In the genomic region with DNA sequence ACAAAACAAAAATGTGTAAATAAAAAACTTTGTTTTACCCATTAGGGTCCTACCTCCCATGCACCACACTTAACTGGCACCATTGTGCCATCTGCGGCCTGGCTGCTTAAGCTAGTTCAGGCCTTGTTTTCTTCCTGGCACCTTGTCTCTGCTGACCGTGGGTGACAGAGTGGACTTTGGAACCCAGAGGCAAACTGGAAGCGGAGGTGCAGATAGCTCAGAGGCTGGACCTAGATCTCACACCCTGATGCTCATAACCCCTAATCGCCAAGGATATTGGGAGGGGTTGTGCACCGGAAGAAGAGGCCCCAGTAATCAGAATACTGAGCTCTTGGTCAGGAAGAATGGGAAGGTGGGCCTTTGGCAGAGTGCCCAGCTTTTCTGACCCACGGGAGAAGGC, we compare ENCODE assay signal across 21 mouse cellular contexts. TPM values are rescaled to one million over a fixed set of nuclear protein-coding genes. Genes with fewer than 3 reads are reported as not detected.
DNase-seq lines count a peak whose midpoint lies in the region; ATAC-seq and TF ChIP-seq lines count a peak whose summit lies in the region.
"Had no signal": no experiment of that assay in that cellular context is flagged by ENCODE, and none has a peak within 500 bp of the region (broad histone marks: within the 10 kb centered on the region; RNA-seq: fewer than 3 reads in every experiment).

No protein-coding gene starts in this region.

- no peaks in the 10 kb centered on the region for H3K79me2 ChIP-seq in liver, adult 2 months (ENCODE audit: control insufficient read depth, insufficient read depth, low read length)

- no peaks in the 10 kb centered on the region for H3K9me3 ChIP-seq in embryonic facial prominence, embryonic 12.5 days
- H3K9me3 ChIP-seq in embryonic facial prominence, embryonic 10.5 days = no peaks in the 10 kb centered on the region
- no peaks in the 10 kb centered on the region for H3K9me3 ChIP-seq in liver, postnatal 0 days (ENCODE audit: low read length)
- no peaks in the 10 kb centered on the region for H3K9me3 ChIP-seq in intestine, embryonic 16.5 days (ENCODE audit: control insufficient read depth, low read length)
- no peaks in the 10 kb centered on the region for H3K9me3 ChIP-seq in stomach, postnatal 0 days (ENCODE audit: control insufficient read depth, low read length)
- H3K9me3 ChIP-seq: forebrain, embryonic 12.5 days; G1E; heart, embryonic 15.5 days had no signal

- DNase-seq in embryonic facial prominence, embryonic 10.5 days (ENCODE audit: low spot score) = no peak
- DNase-seq in liver, adult 2 months (ENCODE audit: extremely low read depth, low read depth, low spot score) = peak; percentile 87
- DNase-seq in liver, postnatal 0 days = no peak
- DNase-seq in stomach, postnatal 0 days (ENCODE audit: low spot score) = peak; percentile 61
- DNase-seq in ovary, postnatal 36 days (ENCODE audit: low spot score) = no peak
- DNase-seq: adrenal gland, adult 8-10 months; adrenal gland, postnatal 36 days; B cell, adult 2 months; cerebellum, adult 2 months; cerebellum, postnatal 10 days; gastrocnemius, postnatal 10 days; heart, adult 2 months had no signal

- no peak for ATAC-seq in embryonic facial prominence, embryonic 12.5 days (ENCODE audit: insufficient number of reproducible peaks, insufficient read depth, low FRiP score, low TSS enrichment)
- no peak for ATAC-seq in liver, postnatal 0 days
- peak; percentile 87 for ATAC-seq in intestine, embryonic 16.5 days
- peak; percentile 52 for ATAC-seq in stomach, postnatal 0 days (ENCODE audit: low FRiP score, low TSS enrichment)
- ATAC-seq: CD4-positive, CD25-positive, alpha-beta regulatory T cell, adult 4 months; forebrain, embryonic 16.5 days had no signal

- no peak for TF ChIP-seq POLR2A in liver, adult 2 months (IDR thresholded peaks at IDR 0.05; ENCODE audit: extremely low read depth, insufficient read depth, low read length)

- H3K27me3 ChIP-seq in embryonic facial prominence, embryonic 12.5 days = no peaks in the 10 kb centered on the region
- no peaks in the 10 kb centered on the region; the same call in 1 of the 2 replicates for H3K27me3 ChIP-seq in embryonic facial prominence, embryonic 10.5 days (replicated peaks; ENCODE audit: low read depth, poor library complexity, severe bottlenecking)
- H3K27me3 ChIP-seq in liver, adult 2 months (ENCODE audit: control insufficient read depth, insufficient read depth, low read length) = no peaks in the 10 kb centered on the region
- H3K27me3 ChIP-seq in liver, postnatal 0 days (ENCODE audit: insufficient read depth, low read length) = no peaks in the 10 kb centered on the region
- H3K27me3 ChIP-seq in intestine, embryonic 16.5 days (replicated peaks; ENCODE audit: control insufficient read depth, insufficient read depth, low read length) = no peaks in the 10 kb centered on the region
- H3K27me3 ChIP-seq in stomach, postnatal 0 days (ENCODE audit: control insufficient read depth, insufficient read depth, low read length) = no peaks in the 10 kb centered on the region
- H3K27me3 ChIP-seq: heart, embryonic 15.5 days had no signal

- no peak for TF ChIP-seq EP300 in liver, postnatal 0 days (IDR thresholded peaks at IDR 0.05; ENCODE audit: low read depth)
- no peak for TF ChIP-seq EP300 in stomach, postnatal 0 days (optimal IDR thresholded peaks at IDR 0.05)

- H3K4me3 ChIP-seq in embryonic facial prominence, embryonic 12.5 days = no peak overlapping the region
- no peak overlapping the region for H3K4me3 ChIP-seq in embryonic facial prominence, embryonic 10.5 days
- no peak overlapping the region for H3K4me3 ChIP-seq in liver, adult 2 months (ENCODE audit: insufficient read depth, low read depth, low read length)
- no peak overlapping the region for H3K4me3 ChIP-seq in liver, postnatal 0 days (ENCODE audit: low read depth, low read length)
- H3K4me3 ChIP-seq in intestine, embryonic 16.5 days (ENCODE audit: low read length) = no peak overlapping the region
- H3K4me3 ChIP-seq in stomach, postnatal 0 days (ENCODE audit: low read depth, low read length) = no peak overlapping the region
- H3K4me3 ChIP-seq: forebrain, embryonic 12.5 days; heart, adult 2 months; heart, embryonic 15.5 days had no signal

- 0 out of 2 replicates have a peak overlapping the region, but pooled peaks have one; percentile 11 for H3K27ac ChIP-seq in embryonic facial prominence, embryonic 12.5 days
- H3K27ac ChIP-seq in embryonic facial prominence, embryonic 10.5 days (replicated peaks) = no peak overlapping the region
- H3K27ac ChIP-seq in liver, adult 2 months (replicated peaks; ENCODE audit: insufficient read depth, low read depth, low read length) = 0 out of 2 replicates have a peak overlapping the region, but pooled peaks have one; percentile 4
- no peak overlapping the region for H3K27ac ChIP-seq in liver, postnatal 0 days (ENCODE audit: low read depth)
- H3K27ac ChIP-seq in intestine, embryonic 16.5 days (ENCODE audit: low read length) = 0 out of 2 replicates have a peak overlapping the region, but pooled peaks have one; percentile 28
- H3K27ac ChIP-seq in stomach, postnatal 0 days (replicated peaks) = peak overlapping the region; percentile 41
- H3K27ac ChIP-seq: forebrain, embryonic 12.5 days; heart, adult 2 months; heart, embryonic 15.5 days had no signal

- TF ChIP-seq CTCF in liver, adult 2 months (IDR thresholded peaks at IDR 0.05; ENCODE audit: low read depth, low read length) = no peak
- no peak for TF ChIP-seq CTCF in liver, postnatal 0 days (IDR thresholded peaks at IDR 0.05; ENCODE audit: low read depth)
- no peak for TF ChIP-seq CTCF in stomach, postnatal 0 days (IDR thresholded peaks at IDR 0.05; ENCODE audit: low read depth)

- peaks cover 5% of the 10 kb centered on the region; the same call in 1 of the 2 replicates for H3K4me1 ChIP-seq in embryonic facial prominence, embryonic 12.5 days
- peaks cover 16% of the 10 kb centered on the region for H3K4me1 ChIP-seq in embryonic facial prominence, embryonic 10.5 days
- H3K4me1 ChIP-seq in liver, adult 2 months (ENCODE audit: control insufficient read depth, insufficient read depth, low read length) = peaks cover 4% of the 10 kb centered on the region
- H3K4me1 ChIP-seq in liver, postnatal 0 days (ENCODE audit: insufficient read depth) = peaks cover 4% of the 10 kb centered on the region; the same call in 1 of the 2 replicates
- H3K4me1 ChIP-seq in intestine, embryonic 16.5 days (ENCODE audit: control insufficient read depth, insufficient read depth, low read length) = peaks cover 9% of the 10 kb centered on the region
- no peaks in the 10 kb centered on the region for H3K4me1 ChIP-seq in stomach, postnatal 0 days (replicated peaks; ENCODE audit: control insufficient read depth, insufficient read depth)

- H3K9ac ChIP-seq in embryonic facial prominence, embryonic 12.5 days = no peak overlapping the region
- no peak overlapping the region for H3K9ac ChIP-seq in liver, adult 2 months (ENCODE audit: low read depth, low read length)
- H3K9ac ChIP-seq in liver, postnatal 0 days (replicated peaks) = no peak overlapping the region
- H3K9ac ChIP-seq in intestine, embryonic 16.5 days (ENCODE audit: low read depth, low read length) = no peak overlapping the region
- H3K9ac ChIP-seq in stomach, postnatal 0 days (ENCODE audit: low read length) = no peak overlapping the region
- H3K9ac ChIP-seq: forebrain, embryonic 12.5 days; heart, embryonic 15.5 days had no signal

- WGBS in embryonic facial prominence, embryonic 12.5 days = 78% methylated on average over 6 of the region's 6 CpGs
- WGBS in embryonic facial prominence, embryonic 10.5 days = 85% methylated on average over 6 of the region's 6 CpGs
- 15% methylated on average over 6 of the region's 6 CpGs for WGBS in liver, adult 2 months
- 44% methylated on average over 6 of the region's 6 CpGs for WGBS in liver, postnatal 0 days (ENCODE audit: insufficient replicate concordance)
- WGBS in intestine, embryonic 16.5 days = 54% methylated on average over 6 of the region's 6 CpGs
- WGBS in stomach, postnatal 0 days = 58% methylated on average over 6 of the region's 6 CpGs

- no peaks in the 10 kb centered on the region for H3K36me3 ChIP-seq in embryonic facial prominence, embryonic 12.5 days
- H3K36me3 ChIP-seq in embryonic facial prominence, embryonic 10.5 days (replicated peaks) = no peaks in the 10 kb centered on the region
- no peaks in the 10 kb centered on the region for H3K36me3 ChIP-seq in liver, adult 2 months (ENCODE audit: control insufficient read depth, insufficient read depth, low read length)
- H3K36me3 ChIP-seq in liver, postnatal 0 days (replicated peaks; ENCODE audit: insufficient read depth, low read length) = no peaks in the 10 kb centered on the region
- no peaks in the 10 kb centered on the region for H3K36me3 ChIP-seq in intestine, embryonic 16.5 days (ENCODE audit: control insufficient read depth, insufficient read depth, low read length)
- H3K36me3 ChIP-seq in stomach, postnatal 0 days (ENCODE audit: control insufficient read depth, insufficient read depth, low read length) = no peaks in the 10 kb centered on the region
- H3K36me3 ChIP-seq: forebrain, embryonic 12.5 days; G1E; heart, embryonic 15.5 days had no signal

- H3K4me2 ChIP-seq in embryonic facial prominence, embryonic 12.5 days (replicated peaks) = no peak overlapping the region
- H3K4me2 ChIP-seq in liver, postnatal 0 days (ENCODE audit: low read depth, low read length) = no peak overlapping the region
- H3K4me2 ChIP-seq in intestine, embryonic 16.5 days (ENCODE audit: low read depth, low read length) = no peak overlapping the region
- H3K4me2 ChIP-seq in stomach, postnatal 0 days (replicated peaks; ENCODE audit: low read depth) = no peak overlapping the region
- H3K4me2 ChIP-seq: forebrain, embryonic 12.5 days; heart, embryonic 11.5 days; heart, embryonic 15.5 days had no signal

RNA-seq across cellular contexts. Expression of a gene that starts 12.2 kb away (rescaled TPM):
- polyA plus RNA-seq in embryonic facial prominence, embryonic 12.5 days (2016; fragmentation: Nextera tagmentation; extraction: Ambion mirVana) = 0.61 and 0.65 TPM in 2 replicates
- 0.27 and 0.36 TPM in 2 replicates for polyA plus RNA-seq in embryonic facial prominence, embryonic 10.5 days (2016; fragmentation: Nextera tagmentation; extraction: Ambion mirVana)
- total RNA-seq in liver, adult 2 months (2014; rRNA removed) = 2.4 and 6.2 TPM in 2 replicates
- polyA plus RNA-seq in liver, adult 2 months (2012; rRNA removed) = 5.7 and 6.3 TPM in 2 replicates
- polyA plus RNA-seq in liver, postnatal 0 days (2015; fragmentation: Nextera tagmentation; extraction: Ambion mirVana) = 1.0 and 1.6 TPM in 2 replicates
- polyA plus RNA-seq in intestine, embryonic 16.5 days (2015; fragmentation: Nextera tagmentation; extraction: Ambion mirVana) = 3.7 and 4.6 TPM in 2 replicates
- 8.9 and 10.9 TPM in 2 replicates for polyA plus RNA-seq in stomach, postnatal 0 days (2015; fragmentation: Nextera tagmentation; extraction: Ambion mirVana)
- polyA plus RNA-seq: CD4-positive, CD25-positive, alpha-beta regulatory T cell, adult 4 months had no signal

RNA-seq across cellular contexts. Expression of a gene that starts 13.0 kb away (rescaled TPM):
- 0.25 and 0.41 TPM in 2 replicates for polyA plus RNA-seq in embryonic facial prominence, embryonic 12.5 days (2016; fragmentation: Nextera tagmentation; extraction: Ambion mirVana)
- polyA plus RNA-seq in embryonic facial prominence, embryonic 10.5 days (2016; fragmentation: Nextera tagmentation; extraction: Ambion mirVana) = 0.25 TPM in 1 of 2 replicates, not detected in the other
- total RNA-seq in liver, adult 2 months (2014; rRNA removed) = 12.2 and 16.2 TPM in 2 replicates
- polyA plus RNA-seq in liver, adult 2 months (2012; rRNA removed) = 11.7 and 12.2 TPM in 2 replicates
- polyA plus RNA-seq in liver, postnatal 0 days (2015; fragmentation: Nextera tagmentation; extraction: Ambion mirVana) = 7.5 and 7.8 TPM in 2 replicates
- 0.17 and 0.45 TPM in 2 replicates for polyA plus RNA-seq in intestine, embryonic 16.5 days (2015; fragmentation: Nextera tagmentation; extraction: Ambion mirVana)
- polyA plus RNA-seq in stomach, postnatal 0 days (2015; fragmentation: Nextera tagmentation; extraction: Ambion mirVana) = 0.24 and 0.45 TPM in 2 replicates
- total RNA-seq: adrenal gland, postnatal 36 days; G1E; gastrocnemius, postnatal 10 days; heart, adult 2 months; heart, postnatal 25 days had no signal
- polyA plus RNA-seq: CD4-positive, CD25-positive, alpha-beta regulatory T cell, adult 4 months; G1E had no signal

RNA-seq across cellular contexts. Expression of a gene that starts 23.8 kb away (rescaled TPM):
- 0.71 and 1.5 TPM in 2 replicates for polyA plus RNA-seq in embryonic facial prominence, embryonic 12.5 days (2016; fragmentation: Nextera tagmentation; extraction: Ambion mirVana)
- 0.41 and 0.81 TPM in 2 replicates for polyA plus RNA-seq in embryonic facial prominence, embryonic 10.5 days (2016; fragmentation: Nextera tagmentation; extraction: Ambion mirVana)
- 0.55 and 2.3 TPM in 2 replicates for total RNA-seq in liver, adult 2 months (2014; rRNA removed)
- 2.7 and 2.8 TPM in 2 replicates for polyA plus RNA-seq in liver, adult 2 months (2012; rRNA removed)
- polyA plus RNA-seq in liver, postnatal 0 days (2015; fragmentation: Nextera tagmentation; extraction: Ambion mirVana) = 1.5 TPM in 2 replicates
- 2.3 and 2.4 TPM in 2 replicates for polyA plus RNA-seq in intestine, embryonic 16.5 days (2015; fragmentation: Nextera tagmentation; extraction: Ambion mirVana)
- polyA plus RNA-seq in stomach, postnatal 0 days (2015; fragmentation: Nextera tagmentation; extraction: Ambion mirVana) = 5.4 and 6.7 TPM in 2 replicates
- total RNA-seq: G1E had no signal
- polyA plus RNA-seq: CD4-positive, CD25-positive, alpha-beta regulatory T cell, adult 4 months; forebrain, embryonic 16.5 days had no signal

RNA-seq across cellular contexts. Expression of a gene that starts 39.0 kb away (rescaled TPM):
- 1.7 and 1.9 TPM in 2 replicates for polyA plus RNA-seq in embryonic facial prominence, embryonic 12.5 days (2016; fragmentation: Nextera tagmentation; extraction: Ambion mirVana)
- polyA plus RNA-seq in embryonic facial prominence, embryonic 10.5 days (2016; fragmentation: Nextera tagmentation; extraction: Ambion mirVana) = 1.2 and 1.7 TPM in 2 replicates
- 0.54 TPM in 1 of 2 replicates, not detected in the other for total RNA-seq in liver, adult 2 months (2014; rRNA removed)
- polyA plus RNA-seq in liver, adult 2 months (2012; rRNA removed) = 0.65 and 0.71 TPM in 2 replicates
- 0.11 and 0.13 TPM in 2 replicates for polyA plus RNA-seq in liver, postnatal 0 days (2015; fragmentation: Nextera tagmentation; extraction: Ambion mirVana)
- polyA plus RNA-seq in intestine, embryonic 16.5 days (2015; fragmentation: Nextera tagmentation; extraction: Ambion mirVana) = 0.66 TPM in 2 replicates
- 0.17 and 0.22 TPM in 2 replicates for polyA plus RNA-seq in stomach, postnatal 0 days (2015; fragmentation: Nextera tagmentation; extraction: Ambion mirVana)
- total RNA-seq: G1E had no signal
- polyA plus RNA-seq: G1E had no signal

RNA-seq across cellular contexts. Expression of a gene that starts 55.5 kb away (rescaled TPM):
- 72.7 and 75.7 TPM in 2 replicates for polyA plus RNA-seq in embryonic facial prominence, embryonic 12.5 days (2016; fragmentation: Nextera tagmentation; extraction: Ambion mirVana)
- polyA plus RNA-seq in embryonic facial prominence, embryonic 10.5 days (2016; fragmentation: Nextera tagmentation; extraction: Ambion mirVana) = 90.0 and 96.0 TPM in 2 replicates
- 33.7 and 38.5 TPM in 2 replicates for total RNA-seq in liver, adult 2 months (2014; rRNA removed)
- 33.9 and 35.3 TPM in 2 replicates for polyA plus RNA-seq in liver, adult 2 months (2012; rRNA removed)
- 46.6 and 47.5 TPM in 2 replicates for polyA plus RNA-seq in liver, postnatal 0 days (2015; fragmentation: Nextera tagmentation; extraction: Ambion mirVana)
- 72.0 and 80.0 TPM in 2 replicates for polyA plus RNA-seq in intestine, embryonic 16.5 days (2015; fragmentation: Nextera tagmentation; extraction: Ambion mirVana)
- 58.6 and 59.5 TPM in 2 replicates for polyA plus RNA-seq in stomach, postnatal 0 days (2015; fragmentation: Nextera tagmentation; extraction: Ambion mirVana)

Comparison
In these comparisons a context has a peak if more than half of its experiments do, and no peak if none do; other contexts are left out.
1. H3K27ac ChIP-seq: peak in embryonic facial prominence, embryonic 12.5 days (single experiment), liver, adult 2 months (single experiment), intestine, embryonic 16.5 days (single experiment) and stomach, postnatal 0 days (single experiment); none in embryonic facial prominence, embryonic 10.5 days (single experiment) and liver, postnatal 0 days (single experiment).
2. DNase-seq: peak in liver, adult 2 months (single experiment) and stomach, postnatal 0 days (single experiment); none in embryonic facial prominence, embryonic 10.5 days (single experiment), liver, postnatal 0 days (single experiment) and ovary, postnatal 36 days (single experiment).
3. ATAC-seq: peak in intestine, embryonic 16.5 days (single experiment) and stomach, postnatal 0 days (single experiment); none in embryonic facial prominence, embryonic 12.5 days (single experiment) and liver, postnatal 0 days (single experiment).